Mouse (Mus musculus) Patski (cell line): ENCODE data around the gene Apod. TPM values are rescaled to one million over a fixed set of nuclear protein-coding genes. Genes with fewer than 3 reads are reported as not detected.

ENCODE experiments used
- ATAC-seq: fragments of 100-300 bp; one replicate; pipeline ENCODE4 v1.8.0; 2021
- CTCF ChIA-PET: fragments of 350-600 bp; sonication (Branson Sonifier 250); formaldehyde crosslinking; loops from one replicate; lab custom pipeline; 2022; ENCODE audit warnings: inconsistent platforms; lab: Charles Lee
- POLR2A ChIA-PET: fragments of 350-600 bp; sonication (Branson Sonifier 250); formaldehyde crosslinking; loops from one replicate; lab custom pipeline; 2022; ENCODE audit warnings: antibody characterized with exemption, inconsistent platforms; lab: Charles Lee
- DNase-seq: peaks from one replicate; pipeline ENCODE4 v3.0.0-alpha.2; 2011; ENCODE audit warnings: low read depth, low spot score
- H3K27me3 ChIP-seq: fragments of 371-371 bp; one replicate; pipeline ENCODE4 v1.5.1; 2021
- CTCF ChIP-seq: fragments of 100-300 bp; IDR thresholded peaks from one replicate; pipeline ENCODE4 v1.5.1; 2021
- in situ Hi-C: fragments of 300-500 bp; cut with MboI; formaldehyde crosslinking; loops from 3 replicates; pipeline ENCODE4 v1.11.1; 2018; ENCODE audit warnings: low pct_unique_long_range_greater_than_20kb, mixed read lengths
- polyA plus RNA-seq: library from polyadenylated mRNA; unstranded; gene quantifications from one replicate; pipeline ENCODE4 v1.2.3, GENCODE M21; 2021

The Apod gene
- polyA plus RNA-seq, 1 experiment from 2014 or later, result not detected

DNA sequence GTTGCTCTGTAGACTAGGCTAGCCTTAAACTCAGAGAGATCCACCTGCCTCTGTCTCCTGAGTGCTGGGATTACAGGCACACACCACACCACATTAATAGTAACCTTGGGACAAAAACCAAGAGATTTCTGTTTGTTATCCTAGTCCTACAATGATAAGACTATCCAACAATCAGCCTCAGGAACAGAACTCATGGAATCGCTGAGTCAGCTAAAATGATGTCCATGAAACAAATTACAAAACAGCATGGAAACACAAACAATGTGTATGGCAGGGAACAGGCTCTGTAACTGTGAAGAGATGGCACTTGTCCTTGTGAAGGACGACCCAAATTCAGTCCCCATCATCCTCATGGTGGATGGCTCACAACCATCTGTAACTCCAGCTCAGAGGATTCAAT, 47.9 kb downstream of the Apod start:
- no peak for DNase-seq
- TF ChIP-seq CTCF, result no peak
- in situ Hi-C loops, result no loop called here
- no peaks in the 10 kb centered on the region for H3K27me3 ChIP-seq
- ChIA-PET CTCF (interaction anchor here (0.9 to 1.6 kb wide), 2 partner anchors 11 to 28 kb away, joined by 3 read pairs; no protein-coding TSS in a partner anchor), POLR2A (interaction anchor here (0.5 kb wide), 1 partner anchor 9 kb away, joined by 3 read pairs; no protein-coding TSS in a partner anchor)
- no peak for ATAC-seq

GRCm38 (mm10) chr16:31256151-31256550, 58.5 kb downstream of the Apod start:
- TF ChIP-seq CTCF, result no peak
- in situ Hi-C loops, result no loop called here
- ATAC-seq (no peak), DNase-seq (no peak)
- POLR2A ChIA-PET, result interaction anchor here (0.6 kb wide), 2 partner anchors 22 to 48 kb away, joined by 3 to 4 read pairs; no protein-coding TSS in a partner anchor
- no peaks in the 10 kb centered on the region for H3K27me3 ChIP-seq
- CTCF ChIA-PET, result interaction anchor here (1.1 to 1.2 kb wide), 2 partner anchors 10 to 169 kb away, joined by 3 read pairs; no protein-coding TSS in a partner anchor

GRCm38 (mm10) chr16:31255685-31256084, 58.9 kb downstream of the Apod start:
- ATAC-seq (no peak), DNase-seq (no peak)
- no peaks in the 10 kb centered on the region for H3K27me3 ChIP-seq
- CTCF ChIA-PET, result interaction anchor here (1.1 to 1.2 kb wide), 2 partner anchors 11 to 170 kb away, joined by 3 read pairs; no protein-coding TSS in a partner anchor
- POLR2A ChIA-PET, result interaction anchor here (0.6 kb wide), 2 partner anchors 22 to 49 kb away, joined by 3 to 4 read pairs; no protein-coding TSS in a partner anchor
- in situ Hi-C loops, result no loop called here
- TF ChIP-seq CTCF, result no peak

- POLR2A ChIA-PET, result no interaction called here
- TF ChIP-seq CTCF, result no peak
- DNase-seq (no peak), ATAC-seq (no peak)
- H3K27me3 ChIP-seq, result no peaks in the 10 kb centered on the region
- in situ Hi-C loops, result no loop called here
- CTCF ChIA-PET, result no interaction called here
Measured at GRCm38 (mm10) chr16:31249401-31249800, 65.2 kb downstream of the Apod start.

- no peak for ATAC-seq
- no peak for TF ChIP-seq CTCF
- POLR2A ChIA-PET, result no interaction called here
- in situ Hi-C loops, result no loop called here
- DNase-seq, result no peak
- H3K27me3 ChIP-seq, result no peaks in the 10 kb centered on the region
- CTCF ChIA-PET, result no interaction called here
Measured at GRCm38 (mm10) chr16:31248717-31249116, 65.9 kb downstream of the Apod start.

DNA sequence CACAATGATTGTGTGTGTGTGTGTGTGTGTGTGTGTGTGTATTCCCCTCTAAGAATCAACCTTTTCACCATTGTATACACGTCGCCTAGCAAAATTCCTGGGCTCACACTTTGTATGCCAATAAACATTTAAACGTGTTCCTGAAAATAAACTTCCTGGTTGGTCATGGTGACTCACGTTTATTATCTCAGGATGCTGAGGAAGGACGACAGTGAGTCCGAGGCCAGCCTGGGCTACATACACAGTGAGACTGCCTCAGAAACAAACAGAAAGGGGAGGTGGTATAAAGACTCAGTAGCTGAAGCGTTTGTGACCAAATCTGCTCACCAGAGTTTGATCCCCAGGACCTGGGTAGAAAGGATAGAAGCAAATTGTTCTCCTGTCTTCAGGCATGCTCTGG, 67.2 kb downstream of the Apod start:
- no peak for ATAC-seq
- no peaks in the 10 kb centered on the region for H3K27me3 ChIP-seq
- in situ Hi-C loops, result no loop called here
- CTCF ChIA-PET, result interaction anchor here (0.9 kb wide), 1 partner anchor 12 kb away, joined by 3 read pairs; no protein-coding TSS in a partner anchor
- no peak for DNase-seq
- POLR2A ChIA-PET, result no interaction called here
- TF ChIP-seq CTCF, result no peak

Other genes starting within 250 kb of the Apod start
- gene Xxylt1, start 233.4 kb downstream of the Apod start, polyA plus RNA-seq, result 27.6 TPM
- gene Acap2, start 113.6 kb downstream of the Apod start, polyA plus RNA-seq, result 38.4 TPM
- gene Ppp1r2, start 39.5 kb downstream of the Apod start, polyA plus RNA-seq, result 55.2 TPM
- gene Bdh1, start 107.5 kb upstream of the Apod start, polyA plus RNA-seq, result 26.7 TPM